10 mouse cellular contexts compared by ENCODE assay signal in genomic region chr17:31305776-31306120, GRCm38 (mm10). TPM values are rescaled to one million over a fixed set of nuclear protein-coding genes. Genes with fewer than 3 reads are reported as not detected.
DNase-seq lines count a peak whose midpoint lies in the region; ATAC-seq and TF ChIP-seq lines count a peak whose summit lies in the region.
"Had no signal": no experiment of that assay in that cellular context is flagged by ENCODE, and none has a peak within 500 bp of the region (broad histone marks: within the 10 kb centered on the region; RNA-seq: fewer than 3 reads in every experiment).

No protein-coding gene starts in this region.

- no peak overlapping the region for H3K4me3 ChIP-seq in liver, embryonic 11.5 days (ENCODE audit: low read depth, low read length)
- H3K4me3 ChIP-seq in MEL (ENCODE audit: control insufficient read depth in 1 of 2, insufficient read depth in 1 of 2, low read depth in 2 of 2, low read length in 2 of 2), result no peak overlapping the region
- H3K4me3 ChIP-seq in liver, embryonic 13.5 days (replicated peaks), result no peak overlapping the region
- no peak overlapping the region for H3K4me3 ChIP-seq in stomach, embryonic 16.5 days (replicated peaks; ENCODE audit: low read length)
- H3K4me3 ChIP-seq: embryonic facial prominence, embryonic 13.5 days; midbrain, embryonic 10.5 days had no signal

- 40% methylated on average over 5 of the region's 5 CpGs for WGBS in liver, embryonic 11.5 days
- WGBS in liver, embryonic 13.5 days (ENCODE audit: insufficient replicate concordance), result 47% methylated on average over 5 of the region's 5 CpGs
- 43% methylated on average over 5 of the region's 5 CpGs for WGBS in stomach, embryonic 16.5 days

- no peak for TF ChIP-seq POLR2A in MEL (IDR thresholded peaks at IDR 0.05; ENCODE audit: control insufficient read depth in 1 of 2, insufficient read depth in 1 of 2, low read depth in 1 of 2, low read length in 2 of 2, poor library complexity in 1 of 2)

- H3K4me1 ChIP-seq in liver, embryonic 11.5 days (replicated peaks; ENCODE audit: control insufficient read depth, insufficient read depth, low read length), result peaks cover 19% of the 10 kb centered on the region
- peaks cover 7 to 20% of the 10 kb centered on the region in 2 experiments for H3K4me1 ChIP-seq in MEL (ENCODE audit: control insufficient read depth in 1 of 2, insufficient read depth in 2 of 2, low read length in 2 of 2)
- H3K4me1 ChIP-seq in liver, embryonic 13.5 days (replicated peaks), result peaks cover 29% of the 10 kb centered on the region
- H3K4me1 ChIP-seq in stomach, embryonic 16.5 days (ENCODE audit: control insufficient read depth, insufficient read depth, low read length), result no peaks in the 10 kb centered on the region

- no peak for TF ChIP-seq EP300 in MEL (IDR thresholded peaks at IDR 0.05; ENCODE audit: low read depth in 1 of 2, low read length in 2 of 2)

- no peak overlapping the region for H3K27ac ChIP-seq in liver, embryonic 11.5 days (ENCODE audit: low read depth, low read length)
- H3K27ac ChIP-seq in MEL (ENCODE audit: control insufficient read depth, low read depth, low read length), result peak overlapping the region; percentile 81
- H3K27ac ChIP-seq in liver, embryonic 13.5 days, result 0 out of 2 replicates have a peak overlapping the region, but pooled peaks have one; percentile 62
- H3K27ac ChIP-seq in stomach, embryonic 16.5 days (ENCODE audit: low read length), result peak overlapping the region; percentile 94
- H3K27ac ChIP-seq: embryonic facial prominence, embryonic 13.5 days; midbrain, embryonic 10.5 days had no signal

- H3K36me3 ChIP-seq in liver, embryonic 11.5 days (ENCODE audit: control insufficient read depth, insufficient read depth, low read length), result no peaks in the 10 kb centered on the region
- peaks cover 0 to 24% of the 10 kb centered on the region in 2 experiments; a peak in 3 of 4 replicates for H3K36me3 ChIP-seq in MEL (ENCODE audit: control insufficient read depth in 1 of 2, insufficient read depth in 2 of 2, low read length in 2 of 2)
- H3K36me3 ChIP-seq in liver, embryonic 13.5 days, result no peaks in the 10 kb centered on the region
- peaks cover 4% of the 10 kb centered on the region; the same call in 1 of the 2 replicates for H3K36me3 ChIP-seq in stomach, embryonic 16.5 days (ENCODE audit: control insufficient read depth, insufficient read depth, low read length)
- H3K36me3 ChIP-seq: embryonic facial prominence, embryonic 13.5 days; midbrain, embryonic 10.5 days had no signal

- H3K9me3 ChIP-seq in liver, embryonic 11.5 days (ENCODE audit: control insufficient read depth, low read length), result no peaks in the 10 kb centered on the region
- H3K9me3 ChIP-seq in MEL (replicated peaks; ENCODE audit: insufficient read depth, low read length), result no peaks in the 10 kb centered on the region
- H3K9me3 ChIP-seq in liver, embryonic 13.5 days (replicated peaks), result no peaks in the 10 kb centered on the region
- no peaks in the 10 kb centered on the region for H3K9me3 ChIP-seq in stomach, embryonic 16.5 days (replicated peaks; ENCODE audit: control insufficient read depth, low read length)
- H3K9me3 ChIP-seq: embryonic facial prominence, embryonic 13.5 days; midbrain, embryonic 10.5 days had no signal

- DNase-seq in liver, embryonic 11.5 days (ENCODE audit: low spot score), result no peak
- DNase-seq in liver, result no peak
- peak; percentile 36 for DNase-seq in MEL (ENCODE audit: low read depth, low spot score)
- no peak for DNase-seq in liver, embryonic 13.5 days
- DNase-seq in left cerebral cortex, postnatal 10 days (ENCODE audit: extremely low spot score in 1 of 2, low spot score in 2 of 2), result no peak
- no peak for DNase-seq in gastrocnemius, postnatal 14 days

- no peak for TF ChIP-seq RAD21 in MEL (IDR thresholded peaks at IDR 0.05; ENCODE audit: low read depth, low read length)

- peak; percentile 24; the same call in 1 of the 2 replicates for ATAC-seq in liver, embryonic 11.5 days (replicated peaks; ENCODE audit: low FRiP score)
- no peak for ATAC-seq in liver, embryonic 13.5 days (ENCODE audit: low read depth)
- ATAC-seq in stomach, embryonic 16.5 days (ENCODE audit: insufficient read depth, low FRiP score), result no peak
- ATAC-seq: forebrain, embryonic 14.5 days had no signal

- no peaks in the 10 kb centered on the region for H3K27me3 ChIP-seq in liver, embryonic 11.5 days (replicated peaks; ENCODE audit: control insufficient read depth, insufficient read depth, low read length)
- H3K27me3 ChIP-seq in MEL (ENCODE audit: control insufficient read depth in 1 of 2, insufficient read depth in 2 of 2, low read length in 2 of 2), result no peaks in the 10 kb centered on the region
- no peaks in the 10 kb centered on the region for H3K27me3 ChIP-seq in liver, embryonic 13.5 days
- H3K27me3 ChIP-seq in stomach, embryonic 16.5 days (ENCODE audit: control insufficient read depth, insufficient read depth, low read length), result no peaks in the 10 kb centered on the region
- H3K27me3 ChIP-seq: embryonic facial prominence, embryonic 13.5 days had no signal

- H3K4me2 ChIP-seq in liver, embryonic 11.5 days, result peak overlapping the region; percentile 53
- H3K4me2 ChIP-seq in liver, embryonic 13.5 days, result peak overlapping the region; percentile 51
- no peak overlapping the region for H3K4me2 ChIP-seq in stomach, embryonic 16.5 days (ENCODE audit: low read depth, low read length)
- H3K4me2 ChIP-seq: embryonic facial prominence, embryonic 13.5 days had no signal

- no peak overlapping the region for H3K9ac ChIP-seq in liver, embryonic 11.5 days (ENCODE audit: low read depth, low read length)
- no peak overlapping the region for H3K9ac ChIP-seq in MEL (ENCODE audit: control insufficient read depth, low read depth, low read length, poor library complexity, severe bottlenecking)
- peak overlapping the region; percentile 33; the same call in 1 of the 2 replicates for H3K9ac ChIP-seq in liver, embryonic 13.5 days
- H3K9ac ChIP-seq in stomach, embryonic 16.5 days (ENCODE audit: low read length), result peak overlapping the region; percentile 7; the same call in 1 of the 2 replicates
- H3K9ac ChIP-seq: embryonic facial prominence, embryonic 13.5 days had no signal

- TF ChIP-seq CTCF in MEL (IDR thresholded peaks at IDR 0.05 in 2 of 3, conservative IDR thresholded peaks at IDR 0.05 in 1 of 3; ENCODE audit: control insufficient read depth in 1 of 3, insufficient read depth in 1 of 3, low read depth in 2 of 3, low read length in 3 of 3, poor library complexity in 1 of 3, severe bottlenecking in 1 of 3), result no peak

- no peaks in the 10 kb centered on the region for H3K79me2 ChIP-seq in MEL (ENCODE audit: control insufficient read depth, insufficient read depth, low read length, poor library complexity)

- intact Hi-C loops in left cerebral cortex, postnatal 10 days (cut with DNase I), result no loop called here
- intact Hi-C loops in gastrocnemius, postnatal 14 days (cut with DNase I; ENCODE audit: low total_unique reads), result loop anchor here (5.0 kb wide), 1 partner anchor 33 kb away; no protein-coding TSS in a partner anchor

TF ChIP-seq in MEL, 35 proteins besides CTCF, POLR2A, EP300 and RAD21:
- TF ChIP-seq KAT2A (conservative IDR thresholded peaks at IDR 0.05; ENCODE audit: low read depth, low read length), result no peak
- TF ChIP-seq ZC3H11A (IDR thresholded peaks at IDR 0.05; ENCODE audit: low read depth, low read length), result no peak
- TF ChIP-seq JUND (IDR thresholded peaks at IDR 0.05; ENCODE audit: low read depth, low read length), result no peak
- no peak for TF ChIP-seq MEF2A (IDR thresholded peaks at IDR 0.05; ENCODE audit: extremely low read depth, insufficient replicate concordance, low read depth, low read length, poor library complexity, severe bottlenecking)
- TF ChIP-seq ZNF384 (IDR thresholded peaks at IDR 0.05; ENCODE audit: low read depth, low read length), result no peak
- TF ChIP-seq MYB (IDR thresholded peaks at IDR 0.05; ENCODE audit: low read depth, low read length), result no peak
- no peak for TF ChIP-seq MAZ (IDR thresholded peaks at IDR 0.05; ENCODE audit: low read depth, low read length)

RNA-seq across cellular contexts. Expression of gene Slc37a1, which starts 19.2 kb away (rescaled TPM):
- polyA plus RNA-seq in liver, embryonic 11.5 days (2014; fragmentation: Nextera tagmentation; extraction: Ambion mirVana), result 6.6 and 7.7 TPM in 2 replicates
- total RNA-seq in MEL (2012; rRNA removed), result 10.3 and 15.0 TPM in 2 replicates
- 10 to 100 TPM in 1 of 2 experiments, not detected in 1; 14.2 TPM for polyA plus RNA-seq in MEL (2012; ENCODE audit: insufficient read depth in 1 of 2, insufficient read length in 2 of 2, low read depth in 1 of 2, low replicate concordance in 2 of 2, missing spikeins in 1 of 2)
- polyA plus RNA-seq in liver, embryonic 13.5 days (2015; fragmentation: Nextera tagmentation; extraction: Ambion mirVana), result 2.9 and 3.9 TPM in 2 replicates
- 16.1 and 22.5 TPM in 2 replicates for polyA plus RNA-seq in stomach, embryonic 16.5 days (2015; fragmentation: Nextera tagmentation; extraction: Ambion mirVana)
- 1 to 10 TPM; 6.7 to 7.5 TPM for total RNA-seq in left cerebral cortex, postnatal 10 days (2021)
- 1 to 10 TPM; 2.5 to 2.7 TPM for total RNA-seq in gastrocnemius, postnatal 14 days (2021)

RNA-seq across cellular contexts. Expression of gene Rsph1, which starts 28.6 kb away (rescaled TPM):
- polyA plus RNA-seq in liver, embryonic 11.5 days (2014; fragmentation: Nextera tagmentation; extraction: Ambion mirVana), result 0.40 and 0.88 TPM in 2 replicates
- 1.3 and 2.0 TPM in 2 replicates for total RNA-seq in MEL (2012; rRNA removed)
- polyA plus RNA-seq in MEL (2012; ENCODE audit: insufficient read depth in 1 of 2, insufficient read length in 2 of 2, low read depth in 1 of 2, low replicate concordance in 2 of 2, missing spikeins in 1 of 2), result 1 to 10 TPM in 1 of 2 experiments, not detected in 1; 3.6 TPM
- 0.19 and 0.20 TPM in 2 replicates for polyA plus RNA-seq in liver, embryonic 13.5 days (2015; fragmentation: Nextera tagmentation; extraction: Ambion mirVana)
- polyA plus RNA-seq in stomach, embryonic 16.5 days (2015; fragmentation: Nextera tagmentation; extraction: Ambion mirVana), result 1.5 and 2.5 TPM in 2 replicates
- total RNA-seq in left cerebral cortex, postnatal 10 days (2021), result 10 to 100 TPM; 12.1 to 14.2 TPM
- 10 to 100 TPM; 10.0 to 12.5 TPM for total RNA-seq in gastrocnemius, postnatal 14 days (2021)

Comparison
In these comparisons a context has a peak if more than half of its experiments do, and no peak if none do; other contexts are left out.
1. H3K9ac ChIP-seq: peak in liver, embryonic 13.5 days (single experiment) and stomach, embryonic 16.5 days (single experiment); none in liver, embryonic 11.5 days (single experiment) and MEL (single experiment).